Mouse (Mus musculus) midbrain, postnatal 0 days (tissue): ENCODE data around the gene Gm20388. TPM values are rescaled to one million over a fixed set of nuclear protein-coding genes. Genes with fewer than 3 reads are reported as not detected.

ENCODE experiments used
- ATAC-seq: fragments of 200-750 bp; cut with Nextera tagmentation; 2 replicates; pipeline ENCODE4 v1.8.0; 2017; ENCODE audit warnings: moderate number of reproducible peaks, mild to moderate bottlenecking, moderate TSS enrichment, moderate library complexity; ENCODE audit not compliant: low FRiP score
- DNase-seq: peaks from one replicate; pipeline ENCODE4 v3.0.0-alpha.2; 2015; ENCODE audit warnings: low spot score
- H3K27ac ChIP-seq: fragments of 300-500 bp; sonication (generic); 2 replicates; pipeline ENCODE4 v1.5.1; 2014; ENCODE audit warnings: low read depth, mild to moderate bottlenecking, low read length, mixed read lengths
- H3K27me3 ChIP-seq: fragments of 300-500 bp; sonication (generic); 2 replicates; pipeline ENCODE4 v1.6.1; 2014; ENCODE audit warnings: low read length, control low read depth, mixed read lengths; ENCODE audit not compliant: insufficient read depth
- H3K36me3 ChIP-seq: fragments of 300-500 bp; sonication (generic); 2 replicates; pipeline ENCODE4 v1.6.1; 2014; ENCODE audit warnings: low read length, control low read depth, mixed read lengths; ENCODE audit not compliant: insufficient read depth
- H3K4me1 ChIP-seq: fragments of 300-500 bp; sonication (generic); 2 replicates; pipeline ENCODE4 v1.6.1; 2014; ENCODE audit warnings: mild to moderate bottlenecking, control low read depth, antibody characterized with exemption, low read length, mixed read lengths; ENCODE audit not compliant: insufficient read depth
- H3K4me2 ChIP-seq: fragments of 300-500 bp; sonication (generic); 2 replicates; pipeline ENCODE4 v1.6.1; 2014; ENCODE audit warnings: low read depth, mild to moderate bottlenecking, low read length, mixed read lengths; ENCODE audit not compliant: poor library complexity, severe bottlenecking
- H3K4me3 ChIP-seq: fragments of 300-500 bp; sonication (generic); 2 replicates; pipeline ENCODE4 v1.5.1; 2014; ENCODE audit warnings: low read depth, mild to moderate bottlenecking, low read length, moderate library complexity
- H3K9ac ChIP-seq: fragments of 300-500 bp; sonication (generic); replicated peaks from 2 replicates; pipeline ENCODE4 v1.6.1; 2014; ENCODE audit warnings: mild to moderate bottlenecking, low read length, moderate library complexity, mixed read lengths; ENCODE audit not compliant: poor library complexity, severe bottlenecking
- H3K9me3 ChIP-seq: fragments of 300-500 bp; sonication (generic); 2 replicates; pipeline ENCODE4 v1.6.1; 2016; ENCODE audit warnings: low read length, control low read depth
- CTCF ChIP-seq: IDR thresholded peaks from 2 replicates; pipeline ENCODE4 v1.5.1; 2016; ENCODE audit warnings: antibody characterized with exemption, mild to moderate bottlenecking
- WGBS: fragments of 180-500 bp; shearing (Covaris S2); extraction: QIAGEN DNeasy Blood & Tissue Kit; methylation state at CpG from one replicate; pipeline ENCODE4 v1.1.7; 2014; 5-methylcytosine and 5-hydroxymethylcytosine counted together
- polyA plus RNA-seq: library from polyadenylated mRNA; unstranded; fragments of >200 nt; fragmentation: Nextera tagmentation; extraction: Ambion mirVana; gene quantifications from 2 replicates; pipeline ENCODE4 v1.2.1, GENCODE M21; 2015
- total RNA-seq: library from RNA; depleted of rRNA; stranded (reverse); fragments of >200 nt; gene quantifications from 2 replicates; pipeline ENCODE4 v1.2.3, GENCODE M21; 2014

Gene Gm20388
- total and polyA plus RNA-seq, 2 experiments from 2014 or later: 74.2 TPM; not detected in 1

GRCm38 (mm10) chr8:124264032-124264431 lies 4353.4 kb downstream of the Gm20388 start:
- ATAC-seq: no peak
- TF ChIP-seq CTCF: no peak
- no peak overlapping the region for H3K4me3 ChIP-seq

GRCm38 (mm10) chr8:124264671-124265070 lies 4354.0 kb downstream of the Gm20388 start:
- Histone ChIP-seq H3K4me2 (no peak overlapping the region), H3K9me3 (no peaks in the 10 kb centered on the region), H3K27ac (no peak overlapping the region), H3K27me3 (no peaks in the 10 kb centered on the region), H3K4me3 (no peak overlapping the region), H3K4me1 (peaks cover 5% of the 10 kb centered on the region), H3K36me3 (no peaks in the 10 kb centered on the region), H3K9ac (no peak overlapping the region)
- no peak for TF ChIP-seq CTCF
- WGBS: 81% methylated on average over 12 of the region's 12 CpGs
- ATAC-seq (no peak), DNase-seq (no peak)

More at GRCm38 (mm10) chr8:124264032-124264431, 4353.4 kb downstream of the Gm20388 start:
- no peaks in the 10 kb centered on the region for H3K36me3 ChIP-seq
- no peak overlapping the region for H3K4me2 ChIP-seq
- peaks cover 5% of the 10 kb centered on the region for H3K4me1 ChIP-seq
- WGBS: 77% methylated on average over 8 of the region's 8 CpGs
- peak overlapping the region; percentile 60; the same call in 1 of the 2 replicates for H3K27ac ChIP-seq
- no peak for DNase-seq
- no peaks in the 10 kb centered on the region for H3K9me3 ChIP-seq
- H3K27me3 ChIP-seq: no peaks in the 10 kb centered on the region
- no peak overlapping the region for H3K9ac ChIP-seq

- 94% methylated on average over 2 of the region's 2 CpGs for WGBS
- no peak for TF ChIP-seq CTCF
- Histone ChIP-seq H3K4me2 (no peak overlapping the region), H3K9ac (no peak overlapping the region), H3K27ac (no peak overlapping the region), H3K4me1 (peaks cover 5% of the 10 kb centered on the region), H3K4me3 (no peak overlapping the region), H3K27me3 (no peaks in the 10 kb centered on the region), H3K9me3 (no peaks in the 10 kb centered on the region), H3K36me3 (no peaks in the 10 kb centered on the region)
- DNase-seq (no peak), ATAC-seq (no peak)
Measured at GRCm38 (mm10) chr8:124265130-124265529, 4354.5 kb downstream of the Gm20388 start.

GRCm38 (mm10) chr8:124265798-124266197 lies 4355.2 kb downstream of the Gm20388 start:
- ATAC-seq (no peak), DNase-seq (no peak)
- no peak overlapping the region for H3K9ac ChIP-seq
- H3K9me3 ChIP-seq: no peaks in the 10 kb centered on the region
- no peak for TF ChIP-seq CTCF
- no peaks in the 10 kb centered on the region for H3K36me3 ChIP-seq
- H3K4me1 ChIP-seq: peaks cover 5% of the 10 kb centered on the region
- H3K27ac ChIP-seq: no peak overlapping the region
- no peak overlapping the region for H3K4me3 ChIP-seq
- 88% methylated on average over 8 of the region's 8 CpGs for WGBS
- no peak overlapping the region for H3K4me2 ChIP-seq
- no peaks in the 10 kb centered on the region for H3K27me3 ChIP-seq

GRCm38 (mm10) chr8:124267206-124267605 lies 4356.6 kb downstream of the Gm20388 start:
- DNase-seq: no peak
- no peak overlapping the region for H3K4me3 ChIP-seq

GRCm38 (mm10) chr8:124270504-124270903 lies 4359.9 kb downstream of the Gm20388 start:
- Histone ChIP-seq H3K27me3 (no peaks in the 10 kb centered on the region), H3K4me3 (no peak overlapping the region), H3K4me2 (no peak overlapping the region), H3K36me3 (no peaks in the 10 kb centered on the region; the same call in 1 of the 2 replicates), H3K9me3 (no peaks in the 10 kb centered on the region), H3K9ac (no peak overlapping the region), H3K4me1 (peaks cover 4% of the 10 kb centered on the region; the same call in 1 of the 2 replicates), H3K27ac (no peak overlapping the region)
- DNase-seq (no peak), ATAC-seq (no peak)
- 91% methylated on average over 6 of the region's 6 CpGs for WGBS
- TF ChIP-seq CTCF: no peak

More at GRCm38 (mm10) chr8:124267206-124267605, 4356.6 kb downstream of the Gm20388 start:
- Histone ChIP-seq H3K9ac (no peak overlapping the region), H3K4me2 (no peak overlapping the region), H3K27ac (no peak overlapping the region), H3K9me3 (no peaks in the 10 kb centered on the region), H3K4me1 (peaks cover 5% of the 10 kb centered on the region), H3K27me3 (no peaks in the 10 kb centered on the region), H3K36me3 (no peaks in the 10 kb centered on the region)
- 88% methylated on average over 4 of the region's 4 CpGs for WGBS
- ATAC-seq: no peak
- no peak for TF ChIP-seq CTCF
